Mouse (Mus musculus): Measurements from ENCODE around the gene Map7d1.

DNA sequence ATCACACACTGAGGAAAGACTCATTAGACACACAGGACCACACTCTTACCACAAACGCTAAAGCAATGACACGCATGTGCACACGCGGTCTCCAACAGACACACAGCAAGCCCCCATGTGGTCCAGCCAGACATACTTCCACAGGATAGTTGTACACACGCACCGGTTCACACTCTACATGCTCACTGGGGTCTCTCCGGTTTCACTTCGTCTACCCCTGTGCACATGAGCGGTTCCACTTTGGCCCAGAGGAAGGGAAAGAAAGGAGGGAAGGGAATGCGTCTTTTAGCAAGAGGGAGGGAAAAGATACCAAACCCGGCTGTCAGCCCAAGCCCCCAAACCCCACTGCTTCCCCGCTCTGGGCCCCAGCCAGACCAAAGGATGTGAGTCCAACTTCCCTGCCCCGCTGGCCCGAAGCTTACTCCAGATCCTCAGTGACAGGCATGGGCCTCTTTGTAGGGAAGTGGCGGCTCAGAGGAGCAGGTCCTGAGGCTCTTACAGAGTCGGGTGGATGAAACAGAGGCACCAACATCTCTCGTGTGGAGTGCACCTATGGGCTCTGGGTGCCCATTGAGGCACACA is 32.0 kb upstream of the Map7d1 start:
- TF ChIP-seq CTCF (IDR thresholded peaks at IDR 0.05; ENCODE audit: extremely low read depth, insufficient read depth, insufficient read length, insufficient replicate concordance) = no peak
- no peak for TF ChIP-seq POLR2A (IDR thresholded peaks at IDR 0.05; ENCODE audit: low read depth, low read length)
